Mouse (Mus musculus) central nervous system, embryonic 11.5 days (tissue): ENCODE measurements around the gene Rfx1. TPM values are rescaled to one million over a fixed set of nuclear protein-coding genes. Genes with fewer than 3 reads are reported as not detected.

Experiments used
- polyA plus RNA-seq: library from polyadenylated mRNA; depleted of rRNA; stranded (reverse); fragments of >200 nt; gene quantifications from 2 replicates; pipeline ENCODE4 v1.2.3, GENCODE M21; 2012; rRNA removed

Rfx1 gene
- 20.2 and 26.5 TPM in 2 replicates for polyA plus RNA-seq

GRCm38 (mm10) chr8:84066291-84066930 lies at the start of gene Rfx1:
Gene Rfx1 (plus strand): TSS chr8:84066834.

DNA sequence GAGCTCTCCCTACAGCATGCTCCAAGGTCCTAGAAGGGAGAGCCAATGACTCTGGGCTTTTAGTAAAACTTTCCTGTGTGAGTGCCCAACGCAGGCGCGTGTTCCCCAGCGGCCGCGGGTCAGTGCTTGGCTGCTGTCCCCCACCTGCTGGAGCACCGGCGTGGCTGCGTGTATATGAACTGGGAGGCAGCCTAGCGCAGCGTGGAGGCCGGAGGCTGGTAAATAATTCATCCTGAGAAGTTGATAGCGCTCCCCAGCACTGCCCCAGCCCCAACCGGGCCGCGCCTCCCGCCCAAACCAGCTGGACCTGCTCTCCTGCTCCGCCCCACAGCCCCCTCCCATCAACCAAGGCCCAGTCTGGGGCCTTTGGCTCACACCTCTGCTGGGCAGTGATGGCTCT lies 45.5 kb upstream of the Rfx1 start, which contains the start of gene Palm3:
Gene Palm3, plus strand, starts transcription at position 376 of the 400 bp plus-strand sequence.

DNA sequence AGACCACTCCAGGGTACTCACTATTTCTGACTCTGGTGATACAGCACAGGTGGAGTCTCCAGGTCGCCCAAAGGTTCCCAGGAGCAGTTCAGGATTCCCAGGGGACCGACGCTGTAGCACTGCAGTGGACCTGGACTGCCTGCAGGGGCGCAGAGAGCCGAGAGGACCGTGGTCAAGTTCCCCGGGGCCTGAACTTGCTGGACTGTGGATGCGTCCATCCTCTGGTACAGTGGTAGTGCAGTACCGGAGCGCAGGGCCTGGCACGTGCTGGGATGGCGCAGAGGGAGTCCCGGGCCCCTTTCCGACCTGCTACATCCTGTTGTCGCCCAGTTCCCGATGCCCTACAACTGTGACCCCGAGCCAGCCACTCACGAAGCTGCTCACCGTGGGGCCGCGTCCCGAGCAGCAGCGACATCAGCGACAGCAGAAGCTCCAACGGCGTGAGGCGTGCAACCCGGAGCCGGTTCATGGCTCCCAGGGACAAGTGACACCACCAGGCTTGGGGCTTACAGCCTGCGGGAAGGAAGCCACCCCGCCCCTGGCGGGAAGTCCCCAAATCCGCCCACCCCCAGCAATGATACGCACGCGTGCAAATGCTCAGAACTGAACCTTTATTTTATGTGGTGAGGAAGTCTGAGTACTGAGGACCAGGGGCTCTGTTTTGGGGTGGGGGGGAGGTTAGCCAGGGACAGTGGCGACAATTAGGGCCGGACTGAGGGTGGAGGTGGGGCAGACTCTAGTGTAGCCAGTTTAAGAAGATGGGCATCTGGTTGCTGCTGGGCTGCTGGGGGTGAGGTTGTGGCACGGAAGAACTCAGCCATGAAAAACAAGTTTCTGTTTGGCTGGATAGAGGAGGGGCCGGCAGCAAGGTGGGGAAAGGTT lies 24.3 kb upstream of the Rfx1 start, which contains the start of gene Il27ra:
Gene Il27ra, minus strand, starts transcription at position 524 of the 882 bp plus-strand sequence.

DNA sequence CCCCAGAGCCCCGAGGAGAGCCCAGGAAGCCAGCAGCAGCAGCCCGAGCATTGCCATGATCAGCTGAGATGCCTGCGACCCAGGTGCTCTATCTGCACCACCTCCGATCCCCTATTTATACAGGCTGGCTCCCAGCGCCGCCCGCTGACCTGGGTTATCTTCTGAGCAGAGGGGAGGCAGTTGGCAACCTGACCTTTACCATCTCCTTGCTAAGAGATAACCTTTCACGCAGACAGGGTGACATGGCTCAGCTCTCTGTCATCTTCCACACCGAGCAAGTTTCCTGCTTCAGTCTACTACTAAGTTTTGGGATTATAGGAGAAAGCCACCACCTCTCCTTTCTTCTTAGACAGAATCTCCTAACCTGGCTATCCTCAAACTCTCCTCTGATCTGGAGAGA lies 21.7 kb upstream of the Rfx1 start, which contains the start of gene Rln3:
Gene Rln3, minus strand, starts transcription at position 101 of the 400 bp plus-strand sequence.

GRCm38 (mm10) chr8:84065037-84065436 lies 1.6 kb upstream of the Rfx1 start, which contains the start of gene Gm10643:
Gene Gm10643 (minus strand): TSS chr8:84065137.

DNA sequence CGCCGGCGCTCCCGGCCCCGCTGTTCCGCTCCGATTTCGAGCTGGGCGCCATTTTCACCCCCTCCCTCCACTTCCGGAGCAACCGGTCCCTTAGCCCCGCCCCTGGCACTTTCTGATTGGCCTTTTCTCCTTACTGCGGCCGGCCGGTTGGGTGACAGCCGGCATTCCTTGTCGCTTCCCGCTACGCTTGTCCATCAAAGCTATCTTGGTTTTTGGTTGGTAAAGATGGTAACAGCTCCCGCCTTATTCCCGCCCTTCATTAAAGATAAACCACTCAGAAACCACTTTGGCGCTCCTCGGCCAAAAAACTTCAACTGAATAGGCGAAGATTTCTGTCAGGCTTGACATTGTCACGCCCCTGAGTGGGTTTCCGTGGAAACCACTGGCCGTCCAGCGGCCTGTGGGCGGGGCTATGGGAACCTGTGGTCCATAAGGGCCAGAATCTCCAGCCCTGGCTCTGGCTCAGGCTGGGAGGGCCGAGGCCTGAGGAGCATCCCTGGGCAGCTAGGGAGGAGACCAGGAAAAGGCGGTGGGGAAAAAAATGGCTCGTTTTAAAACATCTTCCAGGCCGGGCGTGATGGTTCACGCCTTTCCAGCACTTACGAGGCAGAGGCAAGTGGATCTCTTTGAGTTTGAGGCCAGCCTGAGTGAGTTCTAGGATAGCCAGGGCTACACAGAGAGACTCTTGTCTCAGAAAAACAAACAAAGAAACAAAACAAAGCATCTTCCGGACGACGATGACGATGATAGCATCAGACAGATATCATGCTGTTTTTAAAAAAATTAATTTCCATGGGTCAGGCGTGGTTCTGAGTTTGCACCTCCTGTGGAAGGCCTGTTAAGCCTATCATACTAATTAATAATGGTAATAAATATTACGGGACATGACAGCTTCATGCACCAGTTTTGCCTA lies 38.3 kb downstream of the Rfx1 start, which contains the start of gene Dcaf15:
Gene Dcaf15, minus strand, starts transcription at position 72 of the 913 bp plus-strand sequence.

DNA sequence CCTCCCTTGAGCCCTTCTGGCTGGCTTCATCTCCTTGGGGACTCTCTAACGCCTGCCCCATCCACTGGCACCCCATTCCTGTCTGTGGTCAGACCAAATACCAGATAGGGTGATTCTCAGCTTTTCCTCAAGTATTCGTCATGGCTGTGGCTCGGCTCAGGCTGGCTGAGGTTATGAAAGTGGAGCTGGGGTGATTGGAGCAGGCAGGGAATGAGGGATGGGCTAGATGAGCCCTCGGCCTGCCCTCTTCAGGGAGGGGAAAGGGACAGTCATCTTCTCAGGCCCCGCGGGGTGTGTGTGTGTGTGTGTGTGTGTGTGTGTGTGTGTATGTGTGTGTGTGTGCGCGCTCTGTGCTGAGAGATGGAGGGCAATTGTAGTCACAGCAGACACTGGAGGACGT lies 59.0 kb downstream of the Rfx1 start, which contains the start of gene Podnl1:
Gene Podnl1, plus strand, starts transcription at position 334 of the 400 bp plus-strand sequence.

Other genes with a start within 250 kb of the Rfx1 start
- gene Adgrl1, start 166.7 kb upstream of the Rfx1 start, polyA plus RNA-seq = 92.0 and 127 TPM in 2 replicates
- gene Gm10644, start 111.6 kb upstream of the Rfx1 start, polyA plus RNA-seq = 0.47 and 0.55 TPM in 2 replicates
- gene Asf1b, start 111.3 kb upstream of the Rfx1 start, polyA plus RNA-seq = 66.3 and 80.1 TPM in 2 replicates
- 85.5 and 107 TPM in 2 replicates for gene Prkaca, start 93.8 kb upstream of the Rfx1 start, polyA plus RNA-seq
- gene Samd1, start 69.2 kb upstream of the Rfx1 start, polyA plus RNA-seq = 74.9 and 84.6 TPM in 2 replicates
- 0.81 and 1.1 TPM in 2 replicates for gene 1700067K01Rik, start 65.3 kb upstream of the Rfx1 start, polyA plus RNA-seq
- 0.10 and 0.12 TPM in 2 replicates for gene 2210011C24Rik, start 54.7 kb upstream of the Rfx1 start, polyA plus RNA-seq
- 6.2 and 10.8 TPM in 2 replicates for gene Palm3, start 45.4 kb upstream of the Rfx1 start, polyA plus RNA-seq
- gene Il27ra, start 24.2 kb upstream of the Rfx1 start, polyA plus RNA-seq = 0.37 and 0.45 TPM in 2 replicates
- gene Rln3, start 21.8 kb upstream of the Rfx1 start, polyA plus RNA-seq = not detected in 2 replicates
- 2.5 and 2.7 TPM in 2 replicates for gene Gm10643, start 1.7 kb upstream of the Rfx1 start, polyA plus RNA-seq
- gene Dcaf15, start 37.9 kb downstream of the Rfx1 start, polyA plus RNA-seq = 65.4 and 90.4 TPM in 2 replicates
- 0.07 and 0.32 TPM in 2 replicates for gene Podnl1, start 59.2 kb downstream of the Rfx1 start, polyA plus RNA-seq
- gene Cc2d1a, start 81.1 kb downstream of the Rfx1 start, polyA plus RNA-seq = 16.2 and 18.8 TPM in 2 replicates
- gene 4930432K21Rik, start 81.2 kb downstream of the Rfx1 start, polyA plus RNA-seq = 1.4 and 1.6 TPM in 2 replicates
- 4.6 and 7.7 TPM in 2 replicates for gene Nanos3, start 118.4 kb downstream of the Rfx1 start, polyA plus RNA-seq
- 39.1 and 41.8 TPM in 2 replicates for gene Zswim4, start 170.2 kb downstream of the Rfx1 start, polyA plus RNA-seq
- gene D8Ertd738e, start 182.9 kb downstream of the Rfx1 start, polyA plus RNA-seq = 241 and 402 TPM in 2 replicates
- 38.0 and 61.4 TPM in 2 replicates for gene Mri1, start 190.5 kb downstream of the Rfx1 start, polyA plus RNA-seq
- gene Ccdc130, start 203.5 kb downstream of the Rfx1 start, polyA plus RNA-seq = 27.5 and 38.7 TPM in 2 replicates